Mouse (Mus musculus) forebrain, embryonic 16.5 days (tissue): Measurements from ENCODE around the gene Yy1. TPM values are rescaled to one million over a fixed set of nuclear protein-coding genes. Genes with fewer than 3 reads are reported as not detected.

Experiments used
- ATAC-seq: fragments of 200-750 bp; cut with Nextera tagmentation; 2 replicates; pipeline ENCODE4 v1.8.0; 2017; ENCODE audit warnings: mild to moderate bottlenecking, moderate library complexity
- H3K27ac ChIP-seq: fragments of 300-500 bp; sonication (generic); 2 replicates; pipeline ENCODE4 v1.5.1; 2014; ENCODE audit warnings: low read length, control low read depth
- H3K27me3 ChIP-seq: fragments of 300-500 bp; sonication (generic); replicated peaks from 2 replicates; pipeline ENCODE4 v1.6.1; 2014; ENCODE audit warnings: low read length; ENCODE audit not compliant: control insufficient read depth, insufficient read depth
- H3K36me3 ChIP-seq: fragments of 300-500 bp; sonication (generic); 2 replicates; pipeline ENCODE4 v1.6.1; 2014; ENCODE audit not compliant: control insufficient read depth, insufficient read depth
- H3K4me1 ChIP-seq: fragments of 300-500 bp; sonication (generic); replicated peaks from 2 replicates; pipeline ENCODE4 v1.6.1; 2014; ENCODE audit warnings: low read length; ENCODE audit not compliant: control insufficient read depth, insufficient read depth
- H3K4me2 ChIP-seq: fragments of 300-500 bp; sonication (generic); 2 replicates; pipeline ENCODE4 v1.6.1; 2014; ENCODE audit warnings: mild to moderate bottlenecking, low read length, control low read depth
- H3K4me3 ChIP-seq: fragments of 300-500 bp; sonication (generic); replicated peaks from 2 replicates; pipeline ENCODE4 v1.5.1; 2014; ENCODE audit warnings: mild to moderate bottlenecking, low read length, control low read depth
- H3K9ac ChIP-seq: fragments of 300-500 bp; sonication (generic); replicated peaks from 2 replicates; pipeline ENCODE4 v1.6.1; 2014; ENCODE audit warnings: low read depth, low read length, control low read depth
- H3K9me3 ChIP-seq: fragments of 300-500 bp; sonication (generic); 2 replicates; pipeline ENCODE4 v1.6.1; 2016; ENCODE audit warnings: low read length; ENCODE audit not compliant: control insufficient read depth
- WGBS: fragments of 180-500 bp; shearing (Covaris S2); extraction: QIAGEN DNeasy Blood & Tissue Kit; methylation state at CpG from one replicate; pipeline ENCODE4 v1.1.7; 2014; 5-methylcytosine and 5-hydroxymethylcytosine counted together
- polyA plus RNA-seq: library from polyadenylated mRNA; unstranded; fragments of >200 nt; fragmentation: Nextera tagmentation; extraction: Ambion mirVana; gene quantifications from 2 replicates; pipeline ENCODE4 v1.2.1, GENCODE M21; 2015

Yy1 gene
- 14.0 and 15.3 TPM in 2 replicates for polyA plus RNA-seq

GRCm38 (mm10) chr12:108792546-108793452 lies at the start of gene Yy1:
Gene Yy1, plus strand, starts transcription at chr12:108792973.
- H3K4me3 ChIP-seq: peak within 1 kb of the TSS; percentile 98
- no peaks in the 10 kb centered on the region for H3K9me3 ChIP-seq
- peak within 1 kb of the TSS; percentile 92 for H3K9ac ChIP-seq
- H3K4me1 ChIP-seq: peaks cover 30% of the 10 kb centered on the region
- peak; percentile 95 for ATAC-seq
- under 1% methylated on average over 82 of the region's 127 CpGs for WGBS
- peak within 1 kb of the TSS; percentile 65 for H3K4me2 ChIP-seq
- peak within 1 kb of the TSS; percentile 98 for H3K27ac ChIP-seq
- no peaks in the 10 kb centered on the region for H3K27me3 ChIP-seq
- no peaks in the 10 kb centered on the region for H3K36me3 ChIP-seq

GRCm38 (mm10) chr12:108745990-108746389 lies 46.8 kb upstream of the Yy1 start:
- Histone ChIP-seq H3K27me3 (no peaks in the 10 kb centered on the region), H3K27ac (no peak overlapping the region), H3K9me3 (no peaks in the 10 kb centered on the region), H3K36me3 (no peaks in the 10 kb centered on the region), H3K4me1 (no peaks in the 10 kb centered on the region), H3K4me3 (no peak overlapping the region), H3K9ac (no peak overlapping the region), H3K4me2 (no peak overlapping the region)
- no peak for ATAC-seq

DNA sequence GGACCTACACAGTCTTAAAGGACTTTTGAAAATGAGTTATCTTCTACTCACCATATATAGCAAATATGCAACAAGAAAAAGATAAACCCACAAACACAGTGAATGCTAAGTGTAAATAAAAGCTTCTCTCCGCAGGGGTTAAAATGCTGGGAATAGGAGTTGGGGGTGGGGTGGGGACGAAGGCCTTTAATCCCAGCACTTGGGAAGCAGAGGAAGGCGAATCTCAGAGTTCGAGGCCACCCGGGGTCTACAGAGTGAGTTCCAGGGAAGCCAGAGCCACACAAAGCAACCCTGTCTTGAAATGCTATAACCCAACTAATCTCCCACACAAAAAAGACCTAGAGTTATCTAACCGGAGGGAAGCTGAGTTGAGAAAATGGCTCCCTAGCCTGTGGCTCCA lies 43.8 kb upstream of the Yy1 start:
- no peak overlapping the region for H3K4me3 ChIP-seq

GRCm38 (mm10) chr12:108749454-108749853 lies 43.3 kb upstream of the Yy1 start:
- WGBS: 90% methylated on average over 9 of the region's 9 CpGs
- no peaks in the 10 kb centered on the region for H3K27me3 ChIP-seq
- ATAC-seq: no peak

More for the DNA sequence above, 43.8 kb upstream of the Yy1 start:
- no peaks in the 10 kb centered on the region for H3K4me1 ChIP-seq
- no peaks in the 10 kb centered on the region for H3K27me3 ChIP-seq
- 56% methylated on average over 6 of the region's 6 CpGs for WGBS
- H3K27ac ChIP-seq: no peak overlapping the region
- H3K4me2 ChIP-seq: no peak overlapping the region
- H3K9me3 ChIP-seq: no peaks in the 10 kb centered on the region
- no peak for ATAC-seq
- H3K36me3 ChIP-seq: no peaks in the 10 kb centered on the region
- H3K9ac ChIP-seq: no peak overlapping the region

GRCm38 (mm10) chr12:108750226-108750625 lies 42.5 kb upstream of the Yy1 start:
- Histone ChIP-seq H3K36me3 (no peaks in the 10 kb centered on the region), H3K9ac (no peak overlapping the region), H3K4me1 (no peaks in the 10 kb centered on the region), H3K4me2 (no peak overlapping the region), H3K27me3 (no peaks in the 10 kb centered on the region), H3K27ac (no peak overlapping the region), H3K9me3 (no peaks in the 10 kb centered on the region), H3K4me3 (no peak overlapping the region)
- WGBS: 82% methylated on average over 3 of the region's 3 CpGs
- ATAC-seq: no peak

More at GRCm38 (mm10) chr12:108749454-108749853, 43.3 kb upstream of the Yy1 start:
- Histone ChIP-seq H3K4me3 (no peak overlapping the region), H3K4me1 (no peaks in the 10 kb centered on the region), H3K36me3 (no peaks in the 10 kb centered on the region), H3K4me2 (no peak overlapping the region), H3K9me3 (no peaks in the 10 kb centered on the region), H3K27ac (no peak overlapping the region), H3K9ac (no peak overlapping the region)

DNA sequence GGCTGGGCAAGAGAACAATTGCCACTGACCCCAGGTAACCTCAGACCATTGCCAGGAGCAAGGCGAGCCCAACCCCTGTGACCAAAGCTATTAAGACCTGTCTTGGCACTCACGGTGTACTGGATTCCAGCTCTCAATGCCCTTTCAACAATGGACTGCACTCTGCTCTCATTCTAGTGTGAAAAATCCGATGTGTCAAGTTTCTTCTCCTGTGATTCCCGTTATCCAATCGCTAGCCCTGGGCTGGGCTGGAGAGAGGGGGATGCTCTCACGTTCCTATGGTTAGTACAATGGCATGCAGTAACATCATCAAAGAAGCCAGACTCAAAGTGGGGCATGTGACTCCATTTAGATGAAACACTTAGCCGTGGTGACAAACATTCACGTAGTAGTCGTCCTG lies 41.0 kb upstream of the Yy1 start:
- whole genome bisulfite sequencing: 43% methylated on average over 9 of the region's 9 CpGs
- no peak for ATAC-seq
- H3K4me3 ChIP-seq: no peak overlapping the region
- no peaks in the 10 kb centered on the region for H3K4me1 ChIP-seq
- no peak overlapping the region for H3K4me2 ChIP-seq
- no peaks in the 10 kb centered on the region for H3K27me3 ChIP-seq
- H3K9me3 ChIP-seq: no peaks in the 10 kb centered on the region
- no peak overlapping the region for H3K27ac ChIP-seq
- no peaks in the 10 kb centered on the region for H3K36me3 ChIP-seq
- H3K9ac ChIP-seq: no peak overlapping the region

- no peaks in the 10 kb centered on the region for H3K36me3 ChIP-seq
- peaks cover 9% of the 10 kb centered on the region for H3K4me1 ChIP-seq
- H3K9me3 ChIP-seq: no peaks in the 10 kb centered on the region
- H3K4me3 ChIP-seq: no peak overlapping the region
- no peak overlapping the region for H3K4me2 ChIP-seq
- no peak for ATAC-seq
- no peak overlapping the region for H3K9ac ChIP-seq
- H3K27me3 ChIP-seq: no peaks in the 10 kb centered on the region
- no peak overlapping the region for H3K27ac ChIP-seq
- 90% methylated on average over 21 of the region's 21 CpGs for WGBS
Measured at GRCm38 (mm10) chr12:108755141-108755540, 37.6 kb upstream of the Yy1 start.

DNA sequence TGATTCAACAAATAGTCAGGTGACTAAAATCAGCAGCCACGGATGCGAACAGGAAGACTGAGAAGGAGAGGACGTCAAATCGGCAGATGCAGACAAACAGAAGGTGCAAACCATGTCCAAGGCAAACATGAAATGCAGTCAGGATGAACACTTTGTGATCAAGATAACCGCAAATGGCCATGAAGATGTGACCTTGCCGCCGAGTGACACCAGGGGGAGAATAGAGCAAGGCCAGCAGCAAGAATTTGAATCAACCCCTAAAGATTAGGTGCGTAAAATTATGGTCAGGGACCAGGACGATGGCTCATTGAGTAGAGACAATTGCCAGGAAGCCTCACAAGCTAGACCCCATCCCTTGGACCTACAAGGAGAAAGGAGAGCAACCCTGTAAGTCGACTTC lies 36.2 kb upstream of the Yy1 start:
- Histone ChIP-seq H3K36me3 (no peaks in the 10 kb centered on the region), H3K9me3 (no peaks in the 10 kb centered on the region), H3K27me3 (no peaks in the 10 kb centered on the region), H3K4me3 (no peak overlapping the region), H3K4me1 (peaks cover 9% of the 10 kb centered on the region), H3K4me2 (no peak overlapping the region), H3K27ac (no peak overlapping the region), H3K9ac (no peak overlapping the region)
- 93% methylated on average over 10 of the region's 10 CpGs for WGBS
- no peak for ATAC-seq

DNA sequence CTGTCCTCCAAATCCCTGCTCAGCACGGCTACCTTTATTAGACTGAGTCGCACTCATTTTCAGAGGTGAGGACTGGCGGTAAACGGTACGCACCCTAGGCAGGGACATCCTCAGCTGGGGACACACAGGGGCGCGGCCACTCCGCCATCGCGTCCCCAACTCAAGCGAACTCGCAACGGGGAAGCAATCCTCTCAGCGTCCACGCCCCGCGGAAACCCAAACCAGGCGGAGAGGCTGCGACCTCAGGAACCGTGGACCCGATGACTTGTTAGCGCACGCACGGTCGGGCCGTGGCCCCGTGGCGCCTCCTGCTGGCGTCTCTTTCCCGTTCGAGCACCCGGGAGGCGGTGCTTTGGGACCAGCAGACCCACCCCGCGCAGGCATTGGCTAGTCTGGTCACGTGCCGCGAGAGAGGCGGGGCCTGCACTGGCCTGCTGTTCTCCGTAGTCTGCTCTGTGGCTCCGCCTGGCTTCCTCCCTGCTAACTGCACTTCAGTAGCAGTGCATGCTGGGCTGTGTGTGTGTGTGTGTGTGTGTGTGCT lies 35.0 kb upstream of the Yy1 start:
- Histone ChIP-seq H3K4me1 (peaks cover 9% of the 10 kb centered on the region), H3K36me3 (no peaks in the 10 kb centered on the region), H3K9me3 (no peaks in the 10 kb centered on the region), H3K4me2 (peak overlapping the region; percentile 86), H3K27ac (no peak overlapping the region), H3K9ac (peak overlapping the region; percentile 72), H3K4me3 (peak overlapping the region; percentile 72), H3K27me3 (no peaks in the 10 kb centered on the region)
- peak; percentile 99 for ATAC-seq
- under 1% methylated on average over 41 of the region's 41 CpGs for WGBS
